Mouse (Mus musculus) cerebellum, postnatal 4 days (tissue): Measurements from ENCODE around the gene Mrpl51.

ENCODE experiments used
- DNase-seq, 2 experiments: peaks; one replicate each; pipeline ENCODE4 v3.0.0; 2022; ENCODE audit warnings: low spot score in 2 of 2, mixed read lengths in 1 of 2

Mrpl51 gene

DNA sequence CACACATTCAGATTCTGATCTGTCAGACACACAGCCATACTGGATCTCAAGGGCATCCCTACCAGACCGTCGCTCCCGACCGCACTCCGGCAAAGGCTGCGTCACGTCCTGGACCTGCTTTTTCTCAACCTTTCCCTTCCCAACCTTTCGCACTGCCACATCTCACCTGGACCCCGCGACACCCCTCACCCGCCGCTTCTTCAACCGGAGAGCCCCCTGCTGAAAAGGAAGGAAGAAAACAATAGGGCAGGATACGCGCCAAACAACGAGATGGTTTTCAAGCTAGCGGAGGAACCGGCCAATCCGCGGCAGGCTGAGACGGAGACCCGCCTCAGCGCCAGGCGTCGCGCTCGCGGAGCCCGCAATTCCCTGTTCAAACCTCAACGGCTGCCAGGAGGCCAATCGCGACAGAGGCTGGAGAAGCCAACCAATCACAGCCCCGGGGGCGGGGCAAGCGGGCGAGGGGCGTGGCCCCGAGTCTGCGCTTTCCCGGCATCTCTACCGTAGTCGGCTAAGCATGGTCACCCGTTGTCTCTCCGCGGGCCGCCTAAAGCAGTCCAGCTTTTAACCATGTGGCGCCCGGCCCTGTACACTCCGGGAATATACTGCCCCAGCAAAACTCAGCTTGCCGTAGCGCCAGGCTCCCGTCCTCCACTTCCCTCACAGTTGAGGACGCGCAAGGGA lies at the start of gene Mrpl51, which contains the start of gene Ncapd2:
Mrpl51 (plus strand) TSS at position 470 of the 684 bp plus-strand sequence.
Ncapd2 (minus strand) TSS at position 370 of the 684 bp plus-strand sequence.
- DNase-seq: peak; percentile 96 to 99

DNA sequence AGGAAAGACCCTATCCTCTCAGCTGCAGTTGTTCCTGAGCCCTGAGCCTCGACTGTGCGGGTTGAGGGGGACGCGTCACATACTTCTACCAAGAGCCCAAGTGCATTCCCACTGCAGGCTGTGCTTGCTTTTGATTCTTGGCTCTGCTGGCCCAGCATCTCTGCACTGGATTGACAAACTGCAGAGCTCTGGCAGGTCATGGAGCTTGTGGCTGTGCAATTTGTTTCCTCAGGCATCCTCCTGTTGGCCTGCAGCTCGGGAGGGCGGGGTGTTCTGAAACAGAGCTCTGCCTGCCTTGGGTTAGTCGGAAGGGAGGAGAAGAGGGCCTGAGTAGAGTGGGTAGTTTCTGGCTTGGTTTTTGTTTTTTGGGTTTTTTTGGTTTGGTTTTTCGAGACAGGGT lies 49.2 kb upstream of the Mrpl51 start:
- DNase-seq: no peak

DNA sequence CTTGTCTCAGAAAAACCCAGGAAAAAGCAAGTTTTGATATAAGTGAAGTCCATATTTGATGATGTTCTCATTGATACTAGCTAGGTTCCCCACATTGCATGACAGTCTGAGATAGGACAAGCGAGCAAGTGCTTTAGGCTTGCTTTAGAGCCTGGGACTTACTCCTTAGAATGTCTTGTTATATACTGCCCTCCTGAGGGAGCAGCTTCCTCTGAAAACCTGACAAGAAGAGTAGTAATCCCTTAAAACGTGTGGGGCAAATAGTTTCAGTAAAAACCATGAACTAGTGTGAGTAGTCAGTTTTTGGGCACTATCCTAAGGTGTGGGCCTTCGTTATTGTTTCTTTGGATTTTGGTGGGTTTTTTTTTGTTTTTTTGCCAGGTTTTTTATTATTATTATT lies 48.5 kb upstream of the Mrpl51 start:
- DNase-seq: no peak

DNA sequence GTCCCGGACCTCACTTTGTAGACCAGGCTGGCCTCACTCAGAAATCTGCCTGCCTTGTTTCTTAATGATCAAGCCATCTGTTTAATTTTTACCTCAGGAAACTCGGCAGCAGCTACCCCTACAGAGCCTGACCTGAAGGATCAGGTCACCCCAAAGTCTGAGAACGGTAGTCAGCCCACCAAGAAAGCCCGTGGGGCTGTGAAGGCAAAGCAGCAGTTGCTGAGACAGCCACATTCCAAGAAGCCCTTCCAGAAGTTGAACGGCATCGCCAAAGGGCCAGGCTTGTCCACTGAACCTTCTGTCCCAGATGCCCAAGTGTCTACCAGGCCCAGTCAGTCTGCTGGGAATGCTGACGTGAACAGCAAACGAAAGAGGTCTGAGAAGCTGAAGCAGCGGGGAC lies 47.7 kb upstream of the Mrpl51 start:
- no peak for DNase-seq

DNA sequence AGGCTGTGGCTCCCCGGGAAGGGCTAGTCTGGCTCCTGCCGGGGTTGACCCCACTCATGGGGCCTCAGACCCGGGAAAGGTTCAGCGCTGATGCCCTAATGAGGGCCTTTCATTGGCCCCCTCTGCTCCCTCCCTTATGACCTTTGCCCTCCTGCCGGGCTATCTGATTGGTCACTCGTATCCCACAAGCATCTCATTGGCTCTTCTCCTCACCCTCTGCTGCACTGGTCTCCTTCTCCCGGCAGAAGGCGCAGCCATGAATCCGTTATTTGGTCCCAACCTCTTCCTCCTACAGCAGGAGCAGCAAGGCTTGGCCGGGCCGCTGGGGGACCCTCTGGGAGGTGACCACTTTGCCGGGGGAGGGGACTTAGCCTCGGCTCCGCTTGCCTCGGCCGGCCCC lies 46.6 kb upstream of the Mrpl51 start, which contains the start of gene Iffo1:
Iffo1 (plus strand) TSS at position 241 of the 400 bp plus-strand sequence.
- DNase-seq: peak; percentile 78 to 88

DNA sequence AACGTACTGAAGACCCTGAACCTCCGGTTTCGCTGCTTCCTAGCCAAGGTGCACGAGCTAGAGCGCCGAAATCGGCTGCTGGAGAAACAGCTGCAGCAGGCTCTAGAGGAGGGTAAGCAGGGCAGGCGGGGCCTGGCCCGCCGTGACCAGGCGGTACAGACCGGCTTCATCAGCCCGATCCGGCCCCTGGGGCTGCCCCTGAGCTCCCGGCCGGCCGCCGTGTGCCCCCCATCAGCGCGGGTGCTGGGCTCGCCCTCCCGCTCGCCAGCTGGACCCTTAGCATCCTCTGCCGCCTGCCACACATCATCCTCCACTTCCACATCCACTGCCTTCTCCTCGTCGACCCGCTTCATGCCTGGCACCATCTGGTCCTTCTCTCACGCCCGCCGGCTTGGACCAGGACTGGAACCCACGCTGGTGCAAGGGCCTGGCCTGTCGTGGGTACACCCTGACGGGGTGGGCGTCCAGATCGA lies 46.1 kb upstream of the Mrpl51 start:
- DNase-seq: no peak

DNA sequence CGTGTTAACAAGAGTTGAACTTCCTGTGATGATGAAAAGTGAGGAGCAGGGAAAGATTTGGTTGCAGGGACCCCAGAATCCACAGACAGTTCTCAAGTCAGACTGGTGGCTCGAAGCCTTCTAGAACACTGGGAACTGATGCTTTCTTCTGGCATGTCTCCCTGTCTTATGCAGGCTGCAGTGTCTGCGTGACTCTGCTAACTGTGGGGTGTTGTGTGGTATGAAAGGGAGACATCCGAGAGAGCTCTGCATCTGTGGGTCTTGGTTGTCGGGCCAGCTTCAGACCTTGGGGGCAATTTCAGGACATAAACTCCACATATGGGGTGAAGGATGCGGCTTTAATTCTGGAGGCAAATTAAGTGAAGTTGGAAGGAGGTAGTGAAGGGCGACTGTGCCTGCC lies 45.5 kb upstream of the Mrpl51 start:
- DNase-seq: no peak

DNA sequence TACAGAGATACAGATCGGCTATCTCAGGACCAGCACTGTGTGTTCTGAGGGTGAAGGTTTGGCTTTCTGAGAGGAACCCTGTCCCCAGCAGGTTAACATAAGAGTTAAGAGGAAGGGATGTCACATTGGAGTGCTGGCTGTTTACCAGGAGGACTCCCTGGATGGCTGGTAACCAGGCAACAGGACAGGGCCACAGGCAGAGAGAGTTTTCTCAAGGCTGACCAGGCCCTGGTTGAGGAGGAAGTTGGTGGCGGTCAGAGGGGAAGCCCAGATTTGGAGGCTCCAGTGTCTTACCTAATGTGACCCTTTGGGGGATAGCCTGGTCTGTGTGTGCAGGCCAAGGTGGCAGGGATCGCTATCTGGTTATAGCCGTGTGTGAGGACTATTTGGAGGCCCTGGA lies 44.8 kb upstream of the Mrpl51 start:
- no peak for DNase-seq

DNA sequence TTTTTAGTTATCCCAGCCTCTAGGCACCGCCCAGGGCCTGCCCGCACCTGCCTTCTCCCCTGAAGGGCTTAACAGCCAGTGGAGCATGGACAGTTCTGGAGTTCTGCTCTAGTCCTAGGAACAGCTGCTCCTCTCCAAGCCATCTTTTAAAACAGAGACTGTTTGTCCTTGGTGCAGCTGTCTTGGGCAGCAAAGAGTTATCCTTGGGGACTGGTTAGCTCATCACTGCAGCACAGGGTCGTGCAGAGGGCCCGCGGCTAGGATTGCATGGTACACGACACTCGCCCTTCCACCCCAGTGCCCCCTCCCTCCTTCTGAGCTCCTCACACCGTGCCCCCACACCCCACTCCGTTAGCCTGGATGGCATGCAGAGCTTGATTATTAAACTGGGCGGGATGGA lies 44.3 kb upstream of the Mrpl51 start:
- no peak for DNase-seq

DNA sequence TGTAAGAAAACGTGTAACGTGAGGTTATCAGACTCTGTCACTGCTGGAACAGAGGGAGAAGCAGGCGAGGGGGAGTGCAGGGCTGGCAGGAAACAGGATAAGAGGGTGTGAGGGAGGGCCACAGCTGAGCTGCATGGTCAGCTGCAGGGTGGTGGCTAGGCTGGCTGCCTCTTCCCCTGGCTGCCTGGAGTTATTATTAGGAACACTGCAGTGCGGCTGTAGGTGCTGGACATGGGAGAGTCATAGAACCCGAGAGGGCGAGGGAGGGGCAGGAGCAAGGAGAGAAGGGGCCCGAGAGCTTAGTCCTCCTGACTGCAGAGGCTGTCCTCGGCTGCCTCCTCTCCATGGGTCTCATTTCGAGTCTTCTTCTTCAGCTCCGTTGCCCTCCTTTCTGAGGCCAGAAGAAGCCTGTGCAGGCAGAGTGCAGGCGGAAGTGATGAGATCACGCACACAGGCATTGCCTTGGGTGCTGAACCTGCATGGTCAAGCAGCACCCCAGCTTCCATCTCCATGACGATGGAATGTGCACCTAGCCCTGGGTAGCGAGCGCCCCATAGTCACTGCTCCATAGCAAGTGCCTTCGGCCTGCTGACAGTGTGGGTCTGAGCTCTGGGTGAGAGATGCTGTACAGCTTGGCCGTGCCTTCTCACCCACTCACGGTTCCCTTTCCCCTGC lies 43.2 kb upstream of the Mrpl51 start:
- DNase-seq: no peak

DNA sequence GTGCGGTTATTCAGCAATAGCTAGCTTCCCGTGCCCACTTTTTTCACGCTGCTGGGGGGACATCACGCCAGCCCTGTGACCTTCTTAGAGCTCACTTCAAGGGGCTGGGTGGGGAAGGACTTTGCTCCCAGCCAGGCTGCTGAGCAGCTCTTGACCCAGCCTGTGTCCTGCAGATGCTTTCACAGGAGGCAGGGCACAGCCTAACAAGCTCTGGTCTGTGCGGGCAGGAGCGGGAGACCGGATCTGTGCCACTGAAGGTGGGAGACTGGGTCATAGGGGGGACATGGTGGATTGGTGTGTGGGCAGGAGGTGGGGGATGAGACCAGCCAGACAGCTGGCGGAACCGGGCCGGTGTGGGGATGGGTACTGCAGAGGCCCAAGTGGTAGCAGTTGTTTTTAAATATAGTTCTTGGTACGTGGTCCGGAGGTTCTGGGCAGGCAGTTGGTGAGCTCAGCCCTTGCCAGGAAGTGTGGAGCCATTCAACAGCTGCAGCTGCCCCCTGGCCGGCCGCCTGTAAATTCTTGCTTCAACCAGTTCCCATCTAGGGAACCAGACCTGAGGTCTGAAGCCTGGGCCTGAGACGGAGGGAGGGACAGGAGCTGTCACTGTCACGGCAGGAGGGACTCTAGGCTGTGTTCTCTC lies 42.6 kb upstream of the Mrpl51 start:
- no peak for DNase-seq

DNA sequence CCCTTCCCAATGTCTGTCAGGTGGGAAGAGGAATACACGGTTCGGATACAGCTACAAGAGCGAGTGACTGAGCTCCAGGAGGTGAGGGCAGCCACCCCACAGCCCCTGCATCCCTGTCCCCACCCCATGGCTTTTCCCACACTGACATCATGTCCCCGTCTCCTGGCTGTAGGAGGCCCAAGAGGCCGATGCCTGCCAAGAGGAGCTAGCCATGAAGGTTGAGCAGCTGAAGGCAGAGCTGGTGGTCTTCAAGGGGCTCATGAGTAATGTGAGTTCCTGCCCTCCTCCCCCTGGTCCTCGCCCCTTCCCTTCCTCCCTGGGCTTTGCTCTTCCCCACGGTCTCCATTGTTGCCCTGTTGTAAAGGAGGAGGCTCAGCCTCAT lies 42.0 kb upstream of the Mrpl51 start:
- DNase-seq: no peak

DNA sequence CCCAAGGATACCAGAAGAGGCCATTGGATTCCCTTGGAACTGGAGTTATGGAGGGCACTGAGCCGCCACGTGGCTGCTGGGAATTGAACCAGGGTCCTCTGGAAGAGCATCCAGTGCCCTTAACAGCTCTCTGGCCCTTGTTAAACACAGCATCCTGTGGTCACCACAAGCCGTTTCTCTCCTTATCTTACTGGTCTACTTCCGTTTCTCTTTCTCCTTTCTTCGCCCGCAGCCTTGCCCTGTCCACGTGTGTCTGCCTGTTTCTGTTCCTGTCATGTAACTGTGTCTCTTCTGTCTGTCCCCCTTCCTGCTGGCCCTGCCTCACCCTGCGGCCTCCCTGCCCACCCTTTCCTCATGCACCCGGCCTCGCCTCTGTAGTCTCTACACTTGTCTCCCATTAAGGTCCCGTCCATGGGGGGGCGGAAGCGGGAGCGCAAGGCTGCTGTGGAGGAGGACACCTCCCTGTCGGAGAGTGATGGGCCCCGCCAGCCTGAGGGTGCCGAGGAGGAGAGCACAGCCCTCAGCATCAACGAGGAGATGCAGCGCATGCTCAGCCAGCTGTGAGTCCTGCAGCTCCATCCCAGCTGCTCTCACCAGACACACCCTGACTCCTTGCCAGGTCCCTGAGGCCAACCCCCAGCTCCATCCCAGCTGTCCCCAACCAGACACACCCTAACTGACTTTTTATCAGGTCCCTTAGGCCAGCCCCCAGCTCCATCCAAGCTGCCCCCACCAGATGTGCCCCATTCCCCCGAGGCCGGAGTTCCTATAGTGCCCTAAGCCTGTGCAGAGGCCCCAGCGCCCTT lies 39.2 kb upstream of the Mrpl51 start:
- DNase-seq: no peak

DNA sequence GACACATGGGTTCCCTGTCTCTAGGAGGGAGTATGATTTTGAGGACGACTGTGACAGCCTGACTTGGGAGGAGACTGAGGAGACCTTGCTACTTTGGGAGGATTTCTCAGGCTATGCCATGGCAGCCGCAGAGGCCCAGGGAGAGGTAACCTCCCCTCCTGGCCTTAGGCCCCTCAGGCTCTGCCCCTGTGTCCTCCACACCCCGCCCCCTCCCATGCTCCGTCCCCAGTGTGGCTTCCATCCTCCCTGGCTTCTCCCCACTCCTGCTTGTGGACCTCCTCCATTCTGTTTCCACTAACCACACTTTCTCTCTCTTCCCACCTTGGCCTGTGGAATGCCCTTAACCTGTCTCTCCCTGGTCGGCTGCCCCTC lies 38.6 kb upstream of the Mrpl51 start:
- DNase-seq: no peak

DNA sequence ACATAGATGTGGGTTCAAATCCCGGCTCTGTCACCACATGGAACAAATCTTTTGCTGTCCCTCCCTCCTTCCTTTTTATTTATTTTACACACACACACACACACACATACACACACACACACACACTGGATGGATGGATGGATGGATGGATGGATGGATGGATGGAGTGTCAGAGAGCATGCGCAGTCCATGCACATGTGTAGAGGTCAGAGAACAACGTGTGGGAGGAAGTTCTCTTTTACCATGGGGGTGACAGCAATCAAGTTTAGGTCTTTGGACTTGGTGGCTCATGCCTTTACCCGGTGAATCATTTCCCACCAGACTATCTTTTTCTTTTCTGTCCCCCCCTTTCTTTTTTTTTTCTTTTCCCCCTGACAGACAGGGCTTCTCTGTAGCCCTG lies 37.9 kb upstream of the Mrpl51 start:
- no peak for DNase-seq

DNA sequence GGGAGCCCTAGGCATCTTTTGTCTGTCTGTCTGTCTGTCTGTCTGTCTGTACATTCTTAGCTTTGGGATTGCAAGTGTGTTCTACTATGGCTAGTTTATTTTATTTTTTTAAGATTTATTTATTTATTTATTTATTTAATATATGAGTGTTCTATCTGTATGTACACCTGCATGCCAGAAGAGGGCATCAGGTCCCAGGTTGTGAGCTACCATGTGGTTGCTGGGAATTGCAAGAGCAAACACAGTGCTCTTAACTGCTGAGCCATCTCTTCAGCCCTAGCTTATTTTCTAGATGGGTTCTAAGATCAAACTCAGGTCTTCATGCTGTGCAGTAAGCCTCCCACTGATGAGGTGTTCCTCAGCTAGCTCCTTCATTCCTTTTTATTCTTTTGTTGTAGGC lies 37.1 kb upstream of the Mrpl51 start:
- DNase-seq: no peak

DNA sequence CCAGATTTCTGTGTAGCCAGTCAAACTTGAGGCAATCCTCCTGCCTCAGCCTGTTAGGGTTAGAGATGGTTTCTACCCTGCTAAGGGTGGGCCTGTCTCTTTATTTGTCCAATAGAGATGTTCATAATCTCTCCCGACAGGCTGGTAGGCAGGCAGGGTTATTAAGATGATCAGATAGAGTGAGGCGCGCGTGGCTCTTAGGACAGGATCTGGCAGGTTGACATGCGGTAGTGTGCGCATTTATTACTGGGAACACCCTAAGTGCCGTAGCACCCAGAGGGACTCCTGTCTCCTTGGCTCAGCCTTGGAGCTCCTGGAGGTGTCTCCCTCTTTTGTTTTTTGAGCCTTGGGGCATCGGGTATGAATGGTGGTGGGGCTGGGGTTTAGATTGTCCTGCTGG lies 36.3 kb upstream of the Mrpl51 start:
- no peak for DNase-seq

DNA sequence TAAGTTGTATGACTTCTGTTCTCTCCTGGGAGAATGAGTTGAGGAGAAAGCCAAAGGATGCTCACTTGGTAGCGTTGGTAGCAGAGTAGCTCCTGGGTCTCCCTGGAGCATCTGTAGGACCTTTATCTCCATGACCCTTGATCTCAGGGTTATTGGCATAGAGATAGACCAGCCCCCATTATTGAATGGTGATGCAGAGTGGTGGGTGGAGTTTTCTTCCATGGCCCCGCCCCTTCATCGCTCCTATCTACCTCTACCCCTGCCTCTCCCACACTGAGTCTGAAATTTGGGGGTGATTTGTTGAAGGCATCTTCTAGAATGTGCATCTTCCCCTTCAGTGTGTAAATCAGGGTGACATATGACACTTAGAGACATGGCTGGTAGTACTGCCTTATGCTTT lies 35.1 kb upstream of the Mrpl51 start:
- no peak for DNase-seq

DNA sequence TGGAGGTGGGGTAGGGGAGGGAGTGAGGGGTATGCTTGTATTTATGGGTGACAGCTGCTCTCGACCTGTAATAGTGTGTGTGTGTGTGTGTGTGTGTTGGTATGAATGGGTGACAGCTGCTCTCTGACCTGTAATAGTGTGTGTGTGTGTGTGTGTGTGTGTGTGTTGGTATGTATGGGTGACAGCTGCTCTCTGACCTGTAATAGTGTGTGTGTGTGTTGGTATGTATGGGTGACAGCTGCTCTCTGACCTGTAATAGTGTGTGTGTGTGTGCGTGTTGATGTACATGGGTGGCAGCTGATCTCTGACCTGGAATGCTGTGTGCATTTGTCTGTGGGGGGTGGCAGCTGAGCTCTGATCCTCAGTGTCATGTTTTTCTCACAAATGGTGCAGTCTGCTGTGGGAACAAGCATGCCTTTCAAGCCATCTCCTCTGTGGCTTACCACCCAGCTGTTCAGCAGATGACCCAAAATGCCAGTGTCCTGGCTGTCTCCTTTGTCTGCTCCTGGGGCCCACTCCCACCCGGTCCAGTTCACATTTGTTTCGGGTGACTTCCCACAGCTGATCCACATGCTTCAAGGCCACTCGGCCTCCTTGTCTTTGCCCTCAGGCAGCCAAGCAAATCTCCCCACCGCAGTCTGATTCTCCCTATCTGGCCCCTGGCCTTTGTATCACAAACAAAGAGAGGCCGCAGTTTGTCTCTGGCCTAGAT lies 34.5 kb upstream of the Mrpl51 start:
- DNase-seq: no peak

DNA sequence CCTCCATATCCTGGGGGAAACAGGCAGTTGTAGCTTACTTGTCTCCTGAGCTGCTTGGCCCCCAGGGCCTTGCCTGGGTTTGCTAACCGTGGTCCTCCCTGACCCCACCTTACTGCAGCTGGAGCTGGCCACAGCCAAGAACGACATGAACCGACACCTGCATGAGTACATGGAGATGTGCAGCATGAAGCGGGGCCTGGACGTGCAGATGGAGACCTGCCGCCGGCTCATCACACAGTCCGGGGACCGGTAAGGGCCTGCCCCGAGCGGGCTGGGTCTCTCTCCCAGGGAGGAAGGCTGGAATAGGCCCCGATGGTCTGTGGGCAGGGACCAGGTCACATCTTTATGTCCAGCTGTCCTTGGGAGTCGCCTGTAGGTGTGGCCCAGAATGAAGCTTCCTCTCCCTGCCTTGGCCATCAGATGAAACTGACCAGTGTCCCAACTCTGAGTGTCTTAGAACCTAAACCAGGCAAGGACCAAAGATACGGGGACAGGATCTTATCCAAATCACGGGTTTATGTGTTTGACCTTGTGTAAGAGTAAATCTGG lies 32.6 kb upstream of the Mrpl51 start:
- DNase-seq: no peak
